Mouse (Mus musculus) kidney, embryonic 16.5 days (tissue): ENCODE measurements around the gene Dgke. TPM values are rescaled to one million over a fixed set of nuclear protein-coding genes. Genes with fewer than 3 reads are reported as not detected.
A peak's percentile ranks its signal among the peaks of the same experiment; 100 is the strongest.

Experiments used
- ATAC-seq: fragments of 200-750 bp; cut with Nextera tagmentation; 2 replicates; pipeline ENCODE4 v1.8.0; 2017; ENCODE audit warnings: moderate TSS enrichment; ENCODE audit not compliant: low FRiP score, low TSS enrichment
- H3K27ac ChIP-seq: fragments of 300-500 bp; sonication (generic); 2 replicates; pipeline ENCODE4 v1.5.1; 2014; ENCODE audit warnings: low read length
- H3K27me3 ChIP-seq: fragments of 300-500 bp; sonication (generic); 2 replicates; pipeline ENCODE4 v1.6.1; 2014; ENCODE audit warnings: low read length, control low read depth, mixed read lengths; ENCODE audit not compliant: insufficient read depth
- H3K36me3 ChIP-seq: fragments of 300-500 bp; sonication (generic); 2 replicates; pipeline ENCODE4 v1.6.1; 2014; ENCODE audit warnings: low read length, control low read depth, mixed read lengths; ENCODE audit not compliant: insufficient read depth
- H3K4me1 ChIP-seq: fragments of 300-500 bp; sonication (generic); 2 replicates; pipeline ENCODE4 v1.6.1; 2014; ENCODE audit warnings: low read length, control low read depth, mixed read lengths; ENCODE audit not compliant: insufficient read depth
- H3K4me2 ChIP-seq: fragments of 300-500 bp; sonication (generic); replicated peaks from 2 replicates; pipeline ENCODE4 v1.6.1; 2014; ENCODE audit warnings: low read depth, low read length
- H3K4me3 ChIP-seq: fragments of 300-500 bp; sonication (generic); 2 replicates; pipeline ENCODE4 v1.5.1; 2014; ENCODE audit warnings: mild to moderate bottlenecking, low read length
- H3K9ac ChIP-seq: fragments of 300-500 bp; sonication (generic); replicated peaks from 2 replicates; pipeline ENCODE4 v1.6.1; 2014; ENCODE audit warnings: low read length
- H3K9me3 ChIP-seq: fragments of 300-500 bp; sonication (generic); 2 replicates; pipeline ENCODE4 v1.6.1; 2016; ENCODE audit warnings: low read length, control low read depth
- WGBS: fragments of 180-500 bp; shearing (Covaris S2); extraction: QIAGEN DNeasy Blood & Tissue Kit; methylation state at CpG from one replicate; pipeline ENCODE4 v1.1.7; 2014; 5-methylcytosine and 5-hydroxymethylcytosine counted together
- polyA plus RNA-seq: library from polyadenylated mRNA; unstranded; fragments of >200 nt; fragmentation: Nextera tagmentation; extraction: Ambion mirVana; gene quantifications from 2 replicates; pipeline ENCODE4 v1.2.1, GENCODE M21; 2015

The Dgke gene
- polyA plus RNA-seq, 1 experiment from 2014 or later, result 4.0 TPM

GRCm38 (mm10) chr11:89027955-89028361 lies 38.7 kb downstream of the Dgke start:
- H3K9ac ChIP-seq, result no peak overlapping the region
- no peak overlapping the region for H3K27ac ChIP-seq
- no peaks in the 10 kb centered on the region for H3K36me3 ChIP-seq
- peaks cover 12% of the 10 kb centered on the region for H3K4me1 ChIP-seq
- WGBS, result 64% methylated on average over 10 of the region's 10 CpGs
- H3K4me3 ChIP-seq, result no peak overlapping the region
- ATAC-seq, result no peak
- no peaks in the 10 kb centered on the region for H3K27me3 ChIP-seq
- H3K9me3 ChIP-seq, result no peaks in the 10 kb centered on the region
- no peak overlapping the region for H3K4me2 ChIP-seq

- peaks cover 12% of the 10 kb centered on the region for H3K4me1 ChIP-seq
- H3K27me3 ChIP-seq, result no peaks in the 10 kb centered on the region
- no peak overlapping the region for H3K4me2 ChIP-seq
- no peak overlapping the region for H3K27ac ChIP-seq
- H3K9ac ChIP-seq, result no peak overlapping the region
- H3K36me3 ChIP-seq, result no peaks in the 10 kb centered on the region
- no peaks in the 10 kb centered on the region for H3K9me3 ChIP-seq
- no peak for ATAC-seq
- H3K4me3 ChIP-seq, result no peak overlapping the region
- WGBS, result 97% methylated on average over 3 of the region's 3 CpGs
Measured at GRCm38 (mm10) chr11:89026117-89026516, 40.5 kb downstream of the Dgke start.

- peaks cover 12% of the 10 kb centered on the region for H3K4me1 ChIP-seq
- no peak overlapping the region for H3K9ac ChIP-seq
- H3K27me3 ChIP-seq, result no peaks in the 10 kb centered on the region
- 71% methylated on average over 3 of the region's 3 CpGs for WGBS
- no peaks in the 10 kb centered on the region for H3K9me3 ChIP-seq
- no peak overlapping the region for H3K4me2 ChIP-seq
- ATAC-seq, result no peak
- H3K27ac ChIP-seq, result no peak overlapping the region
- no peak overlapping the region for H3K4me3 ChIP-seq
- H3K36me3 ChIP-seq, result no peaks in the 10 kb centered on the region
Measured at GRCm38 (mm10) chr11:89025603-89026002, 41.0 kb downstream of the Dgke start.

- 31% methylated on average over 11 of the region's 11 CpGs for WGBS
- no peak overlapping the region for H3K4me2 ChIP-seq
- no peaks in the 10 kb centered on the region for H3K27me3 ChIP-seq
- H3K4me1 ChIP-seq, result peaks cover 12% of the 10 kb centered on the region
- H3K9me3 ChIP-seq, result no peaks in the 10 kb centered on the region
- H3K27ac ChIP-seq, result peak overlapping the region; percentile 86
- no peaks in the 10 kb centered on the region for H3K36me3 ChIP-seq
- H3K4me3 ChIP-seq, result no peak overlapping the region
- ATAC-seq, result peak; percentile 75
- no peak overlapping the region; the same call in 1 of the 2 replicates for H3K9ac ChIP-seq
Measured at GRCm38 (mm10) chr11:89024181-89024881, 42.3 kb downstream of the Dgke start.

GRCm38 (mm10) chr11:89023477-89023876 lies 43.2 kb downstream of the Dgke start:
- H3K36me3 ChIP-seq, result no peaks in the 10 kb centered on the region
- H3K9ac ChIP-seq, result no peak overlapping the region
- H3K4me2 ChIP-seq, result no peak overlapping the region
- no peak for ATAC-seq
- no peaks in the 10 kb centered on the region for H3K27me3 ChIP-seq
- no peak overlapping the region for H3K4me3 ChIP-seq
- H3K27ac ChIP-seq, result peak overlapping the region; percentile 31; the same call in 1 of the 2 replicates
- H3K4me1 ChIP-seq, result peaks cover 6% of the 10 kb centered on the region
- WGBS, result 72% methylated on average over 10 of the region's 10 CpGs
- H3K9me3 ChIP-seq, result no peaks in the 10 kb centered on the region

- ATAC-seq, result no peak
- Histone ChIP-seq H3K4me2 (no peak overlapping the region), H3K27ac (no peak overlapping the region), H3K9ac (no peak overlapping the region), H3K4me1 (peaks cover 6% of the 10 kb centered on the region), H3K9me3 (no peaks in the 10 kb centered on the region), H3K4me3 (no peak overlapping the region), H3K36me3 (peaks cover 4% of the 10 kb centered on the region; the same call in 1 of the 2 replicates), H3K27me3 (no peaks in the 10 kb centered on the region)
- 68% methylated on average over 8 of the region's 8 CpGs for WGBS
Measured at GRCm38 (mm10) chr11:89022120-89022731, 44.4 kb downstream of the Dgke start.

- H3K27ac ChIP-seq, result no peak overlapping the region
- 85% methylated on average over 7 of the region's 7 CpGs for WGBS
- H3K27me3 ChIP-seq, result no peaks in the 10 kb centered on the region
- peaks cover 6% of the 10 kb centered on the region for H3K4me1 ChIP-seq
- no peaks in the 10 kb centered on the region for H3K9me3 ChIP-seq
- peaks cover 4% of the 10 kb centered on the region; the same call in 1 of the 2 replicates for H3K36me3 ChIP-seq
- H3K4me3 ChIP-seq, result no peak overlapping the region
- H3K9ac ChIP-seq, result no peak overlapping the region
- ATAC-seq, result no peak
- no peak overlapping the region for H3K4me2 ChIP-seq
Measured at GRCm38 (mm10) chr11:89021687-89022086, 45.0 kb downstream of the Dgke start.

- ATAC-seq, result no peak
- no peaks in the 10 kb centered on the region for H3K9me3 ChIP-seq
- no peaks in the 10 kb centered on the region for H3K27me3 ChIP-seq
- no peak overlapping the region for H3K9ac ChIP-seq
- peaks cover 6% of the 10 kb centered on the region for H3K4me1 ChIP-seq
- H3K27ac ChIP-seq, result no peak overlapping the region
- no peak overlapping the region for H3K4me3 ChIP-seq
- H3K36me3 ChIP-seq, result peaks cover 11% of the 10 kb centered on the region
- H3K4me2 ChIP-seq, result no peak overlapping the region
- 72% methylated on average over 9 of the region's 9 CpGs for WGBS
Measured at GRCm38 (mm10) chr11:89020681-89021305, 45.9 kb downstream of the Dgke start.

GRCm38 (mm10) chr11:89017514-89018182 lies 49.0 kb downstream of the Dgke start:
- Histone ChIP-seq H3K27ac (no peak overlapping the region), H3K9ac (no peak overlapping the region), H3K27me3 (no peaks in the 10 kb centered on the region), H3K36me3 (peaks cover 22% of the 10 kb centered on the region), H3K9me3 (no peaks in the 10 kb centered on the region), H3K4me2 (no peak overlapping the region), H3K4me1 (no peaks in the 10 kb centered on the region), H3K4me3 (no peak overlapping the region)
- ATAC-seq, result no peak
- 88% methylated on average over 9 of the region's 9 CpGs for WGBS
